Mouse (Mus musculus) testis, adult 2 months (tissue): Measurements from ENCODE around the gene Arhgef17. TPM values are rescaled to one million over a fixed set of nuclear protein-coding genes. Genes with fewer than 3 reads are reported as not detected.

ENCODE experiments used
- H3K27ac ChIP-seq: fragments of 200-500 bp; 2 replicates; pipeline ENCODE4 v1.5.1; 2012; ENCODE audit warnings: low read depth, low read length; ENCODE audit not compliant: control insufficient read depth, insufficient read depth
- H3K27me3 ChIP-seq: fragments of 200-500 bp; 2 replicates; pipeline ENCODE4 v1.6.1; 2012; ENCODE audit warnings: mild to moderate bottlenecking, low read length, moderate library complexity; ENCODE audit not compliant: control insufficient read depth, insufficient read depth
- H3K36me3 ChIP-seq: fragments of 200-500 bp; 2 replicates; pipeline ENCODE4 v1.6.1; 2012; ENCODE audit warnings: mild to moderate bottlenecking, low read length; ENCODE audit not compliant: control insufficient read depth, insufficient read depth
- H3K4me1 ChIP-seq: fragments of 200-500 bp; 2 replicates; pipeline ENCODE4 v1.6.1; 2012; ENCODE audit warnings: low read length; ENCODE audit not compliant: control insufficient read depth, insufficient read depth
- H3K4me3 ChIP-seq: fragments of 200-500 bp; 2 replicates; pipeline ENCODE4 v1.5.1; 2012; ENCODE audit warnings: low read depth, mild to moderate bottlenecking, low read length, moderate library complexity, mixed read lengths; ENCODE audit not compliant: control insufficient read depth
- CTCF ChIP-seq: fragments of 200-500 bp; IDR thresholded peaks from 2 replicates; pipeline ENCODE4 v1.5.1; 2012; ENCODE audit warnings: low read depth, mild to moderate bottlenecking, inconsistent platforms, low read length, moderate library complexity; ENCODE audit not compliant: control insufficient read depth, insufficient read depth, insufficient replicate concordance
- POLR2A ChIP-seq: fragments of 200-500 bp; IDR thresholded peaks from 2 replicates; pipeline ENCODE4 v1.6.1; 2012; ENCODE audit warnings: low read depth, mild to moderate bottlenecking, inconsistent platforms, low read length, moderate library complexity; ENCODE audit not compliant: control insufficient read depth
- polyA plus RNA-seq: library from polyadenylated mRNA; depleted of rRNA; stranded (reverse); fragments of >200 nt; gene quantifications from 2 replicates; pipeline ENCODE4 v1.2.3, GENCODE M21; 2012

Gene Arhgef17
- polyA plus RNA-seq, 1 experiment = 2.8 TPM

DNA sequence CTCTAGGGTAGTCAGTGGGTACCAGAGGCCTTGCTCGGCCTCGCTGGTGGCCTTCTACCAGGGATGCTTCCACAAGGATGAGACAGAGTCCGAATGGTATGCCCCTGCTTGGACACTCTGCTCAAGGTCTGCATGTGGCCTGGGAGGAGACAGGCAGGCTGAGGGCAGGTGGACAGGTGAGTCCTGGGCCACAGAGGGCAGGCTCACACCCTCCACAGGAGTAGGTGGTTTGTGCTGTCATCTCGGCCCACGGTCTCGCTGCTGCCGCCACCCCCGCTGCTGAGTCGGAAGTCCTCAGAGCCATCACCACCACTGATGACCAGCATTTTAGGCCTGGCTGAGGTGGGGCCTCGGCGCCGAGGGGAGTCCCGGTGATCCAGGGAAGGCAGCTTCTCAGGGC is 58.7 kb downstream of the Arhgef17 start:
- Histone ChIP-seq H3K27me3 (no peaks in the 10 kb centered on the region), H3K4me3 (no peak overlapping the region), H3K36me3 (no peaks in the 10 kb centered on the region), H3K4me1 (no peaks in the 10 kb centered on the region), H3K27ac (no peak overlapping the region)
- no peak for TF ChIP-seq CTCF
- TF ChIP-seq POLR2A = no peak

GRCm38 (mm10) chr7:100871892-100872291 is 60.0 kb downstream of the Arhgef17 start:
- TF ChIP-seq CTCF = no peak
- TF ChIP-seq POLR2A = no peak
- Histone ChIP-seq H3K27me3 (no peaks in the 10 kb centered on the region), H3K36me3 (no peaks in the 10 kb centered on the region), H3K4me3 (no peak overlapping the region), H3K4me1 (no peaks in the 10 kb centered on the region), H3K27ac (no peak overlapping the region)

- H3K27me3 ChIP-seq = no peaks in the 10 kb centered on the region
- H3K36me3 ChIP-seq = no peaks in the 10 kb centered on the region
- no peak for TF ChIP-seq CTCF
- TF ChIP-seq POLR2A = no peak
- no peaks in the 10 kb centered on the region; the same call in 1 of the 2 replicates for H3K4me1 ChIP-seq
- no peak overlapping the region for H3K27ac ChIP-seq
- H3K4me3 ChIP-seq = no peak overlapping the region
These were observed 60.6 kb downstream of the Arhgef17 start for GRCm38 (mm10) chr7:100871355-100871754.

DNA sequence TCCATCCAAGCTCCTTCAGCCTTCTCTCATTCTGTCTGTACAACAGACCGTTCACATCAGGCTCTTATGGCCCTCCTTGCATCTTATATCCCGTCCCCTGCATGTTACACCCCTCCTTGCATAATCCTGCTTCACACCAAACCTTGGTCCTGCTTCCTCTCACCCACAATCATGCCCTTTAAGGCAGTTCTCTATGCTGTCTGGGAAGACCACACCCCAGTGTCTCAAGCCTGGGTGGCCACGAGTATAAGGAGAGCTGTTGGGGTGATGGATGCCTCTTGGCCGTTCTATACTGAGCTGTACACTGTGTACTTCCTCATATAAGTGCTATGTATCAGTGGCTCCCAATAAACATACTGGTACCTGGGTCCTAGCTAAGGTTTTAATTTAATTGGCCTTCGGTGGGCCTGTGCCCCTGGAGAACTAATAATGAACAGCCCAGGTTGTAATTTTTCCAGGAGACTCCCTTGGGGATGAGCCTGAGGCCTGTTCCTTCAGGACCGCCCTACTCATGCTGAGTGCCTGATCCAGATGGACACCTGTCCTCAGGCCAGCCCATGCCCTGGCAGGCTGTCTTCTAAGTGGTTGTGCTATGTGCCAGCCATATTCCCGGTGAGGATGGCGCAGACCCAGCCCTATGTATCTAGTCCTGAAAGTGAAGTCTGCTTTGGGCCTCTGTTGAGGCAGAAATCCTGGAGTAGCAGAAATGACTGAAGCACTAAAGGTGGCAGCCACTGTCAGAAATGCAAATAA is 61.9 kb downstream of the Arhgef17 start:
- Histone ChIP-seq H3K4me3 (no peak overlapping the region), H3K36me3 (no peaks in the 10 kb centered on the region), H3K27me3 (no peaks in the 10 kb centered on the region), H3K27ac (no peak overlapping the region), H3K4me1 (no peaks in the 10 kb centered on the region; the same call in 1 of the 2 replicates)
- TF ChIP-seq POLR2A = no peak
- TF ChIP-seq CTCF = no peak

- TF ChIP-seq POLR2A = no peak
- no peak for TF ChIP-seq CTCF
- no peak overlapping the region for H3K4me3 ChIP-seq
- H3K27me3 ChIP-seq = no peaks in the 10 kb centered on the region
- H3K4me1 ChIP-seq = peaks cover 3% of the 10 kb centered on the region
- no peaks in the 10 kb centered on the region for H3K36me3 ChIP-seq
- no peak overlapping the region for H3K27ac ChIP-seq
These were observed 63.4 kb downstream of the Arhgef17 start for GRCm38 (mm10) chr7:100868551-100868950.

GRCm38 (mm10) chr7:100867561-100867960 is 64.3 kb downstream of the Arhgef17 start:
- Histone ChIP-seq H3K4me3 (no peak overlapping the region), H3K4me1 (peaks cover 5% of the 10 kb centered on the region), H3K27me3 (no peaks in the 10 kb centered on the region), H3K36me3 (no peaks in the 10 kb centered on the region), H3K27ac (no peak overlapping the region)
- TF ChIP-seq POLR2A (no peak), CTCF (no peak)

DNA sequence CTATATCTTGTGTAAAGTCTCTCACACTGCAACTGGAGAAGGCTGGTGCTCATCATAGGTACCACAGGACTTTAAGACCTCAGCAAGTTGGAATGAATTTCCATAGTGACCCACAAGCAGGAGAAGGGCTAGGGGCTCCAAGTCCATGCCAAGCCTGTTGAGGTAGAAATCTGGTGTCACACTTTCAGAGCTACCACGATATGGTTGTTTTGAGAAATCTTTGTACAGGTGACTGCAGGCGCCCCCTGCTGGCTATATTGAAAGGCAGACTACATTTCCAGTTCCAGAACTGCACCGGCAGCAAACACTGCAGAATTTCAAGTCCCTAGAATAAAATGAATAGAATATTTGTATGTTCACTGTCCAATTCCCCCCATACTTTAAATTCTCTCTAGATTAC is 65.2 kb downstream of the Arhgef17 start:
- H3K4me1 ChIP-seq = peaks cover 7% of the 10 kb centered on the region
- no peak overlapping the region for H3K4me3 ChIP-seq
- H3K36me3 ChIP-seq = no peaks in the 10 kb centered on the region
- TF ChIP-seq POLR2A = no peak
- TF ChIP-seq CTCF = 0 out of 2 replicates have a peak, but pooled peaks have one; percentile 3
- no peaks in the 10 kb centered on the region for H3K27me3 ChIP-seq
- no peak overlapping the region for H3K27ac ChIP-seq
